Mouse (Mus musculus) E14TG2a.4 (cell line): ENCODE data around the gene Cops7a.

Source experiments
- CTCF ChIP-seq: conservative IDR thresholded peaks from 2 replicates; pipeline ENCODE4 v1.5.1; 2014; ENCODE audit warnings: low read length
- NANOG ChIP-seq: IDR thresholded peaks from 2 replicates; pipeline ENCODE4 v1.6.1; 2014; ENCODE audit warnings: borderline replicate concordance, low read length, mixed read lengths
- POU5F1 ChIP-seq: IDR thresholded peaks from 2 replicates; pipeline ENCODE4 v1.6.1; 2014; ENCODE audit warnings: low read length, borderline replicate concordance

GRCm38 (mm10) chr6:124910032-124910431 lies 55.3 kb downstream of the Cops7a start:
- no peak for TF ChIP-seq CTCF
- no peak for TF ChIP-seq NANOG
- no peak for TF ChIP-seq POU5F1
